Mouse (Mus musculus) lung, adult 10 weeks (tissue): ENCODE data around the gene Atl2. TPM values are rescaled to one million over a fixed set of nuclear protein-coding genes. Genes with fewer than 3 reads are reported as not detected.

Experiments
- polyA plus RNA-seq: library from polyadenylated mRNA; stranded (reverse); fragments of 350-450 nt; fragmentation: Illumina TruSeq; extraction: RNeasy Lipid Tissue Mini Kit (QIAGEN cat#74804); gene quantifications from one replicate; pipeline ENCODE4 v1.2.3, GENCODE M21; 2014; ENCODE audit warnings: low read depth, low replicate concordance; ENCODE audit not compliant: insufficient read depth

Gene Atl2
- polyA plus RNA-seq: 19.9 TPM

DNA sequence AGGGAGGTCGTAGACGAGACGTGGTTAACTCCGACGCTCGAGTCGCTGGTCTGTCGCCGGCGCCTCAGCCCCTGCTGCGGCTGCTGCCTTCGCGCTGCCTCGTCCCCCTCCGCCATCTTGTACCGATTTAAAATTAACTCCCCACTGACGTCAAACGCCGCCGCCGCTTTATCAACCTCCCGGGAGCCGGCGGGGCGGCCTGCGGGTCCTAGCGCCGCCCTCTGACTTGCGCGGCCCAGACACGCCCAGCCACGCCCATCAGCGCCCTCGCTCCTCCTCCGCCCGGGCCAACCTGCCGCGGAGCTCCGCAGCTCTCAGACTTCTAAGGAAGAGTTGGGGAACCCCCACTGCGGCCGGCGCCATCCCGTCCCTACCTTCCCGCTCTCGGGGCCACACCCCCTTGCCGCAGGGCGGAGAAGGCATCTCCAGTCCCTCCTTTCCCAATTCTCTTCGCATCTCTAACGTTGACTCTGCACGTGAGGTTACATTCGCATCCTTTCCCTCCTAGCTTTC lies at the start of gene Atl2:
Gene Atl2 (minus strand): TSS at position 213 of the 513 bp plus-strand sequence.

Other genes starting within 250 kb of the Atl2 start
- gene Cyp1b1, start 181.1 kb downstream of the Atl2 start, polyA plus RNA-seq: 3.4 TPM
- gene Hnrnpll, start 166.2 kb upstream of the Atl2 start, polyA plus RNA-seq: 20.1 TPM
- gene Galm, start 231.3 kb upstream of the Atl2 start, polyA plus RNA-seq: 6.1 TPM